In genomic region chr8:11512711-11513110, GRCm38 (mm10) we compare ENCODE assay signal across 27 mouse cellular contexts. TPM values are rescaled to one million over a fixed set of nuclear protein-coding genes. Genes with fewer than 3 reads are reported as not detected.
DNase-seq lines count a peak whose midpoint lies in the region; ATAC-seq and TF ChIP-seq lines count a peak whose summit lies in the region.
"Had no signal": no experiment of that assay in that cellular context is flagged by ENCODE, and none has a peak within 500 bp of the region (broad histone marks: within the 10 kb centered on the region; RNA-seq: fewer than 3 reads in every experiment).

No protein-coding gene starts in this region.

- H3K27me3 ChIP-seq in G1E (ENCODE audit: insufficient read depth, low read length), result no peaks in the 10 kb centered on the region
- no peaks in the 10 kb centered on the region for H3K27me3 ChIP-seq in liver, embryonic 12.5 days (replicated peaks)
- no peaks in the 10 kb centered on the region for H3K27me3 ChIP-seq in liver, postnatal 0 days (ENCODE audit: insufficient read depth, low read length)
- H3K27me3 ChIP-seq: forebrain, embryonic 13.5 days; hindbrain, embryonic 12.5 days; intestine, embryonic 15.5 days; limb, embryonic 13.5 days; midbrain, embryonic 15.5 days; neural tube, embryonic 15.5 days; stomach, embryonic 15.5 days had no signal

- DNase-seq in G1E (ENCODE audit: low spot score), result peak; percentile 83
- peak; percentile 74 for DNase-seq in c-Kit-positive CD71-positive TER-119-negative erythroid progenitor cells, embryonic 14.5 days (ENCODE audit: low read depth)
- no peak for DNase-seq in liver, postnatal 0 days
- no peak for DNase-seq in gastrocnemius, postnatal 25 days
- DNase-seq in urinary bladder, postnatal 10 days (ENCODE audit: low spot score), result no peak
- DNase-seq in gastrocnemius, adult 18-20 months (ENCODE audit: low spot score), result no peak
- DNase-seq in heart, adult 8-10 months (ENCODE audit: low spot score), result no peak
- DNase-seq: adrenal gland, postnatal 10 days; cerebellum, adult 2 months; cerebellum, postnatal 25 days; gastrocnemius, adult 2 months; kidney, adult 9 months; kidney, postnatal 25 days; lung, adult 2 months; lung, postnatal 10 days; right cerebral cortex, postnatal 25 days had no signal

- H3K4me2 ChIP-seq in liver, embryonic 12.5 days, result peak overlapping the region; percentile 48
- H3K4me2 ChIP-seq in liver, postnatal 0 days (ENCODE audit: low read depth, low read length), result no peak overlapping the region
- H3K4me2 ChIP-seq: forebrain, embryonic 13.5 days; hindbrain, embryonic 12.5 days; intestine, embryonic 15.5 days; limb, embryonic 13.5 days; midbrain, embryonic 15.5 days; neural tube, embryonic 15.5 days; stomach, embryonic 15.5 days had no signal

- no peaks in the 10 kb centered on the region for H3K9me3 ChIP-seq in G1E (replicated peaks)
- H3K9me3 ChIP-seq in liver, embryonic 12.5 days (replicated peaks), result no peaks in the 10 kb centered on the region
- no peaks in the 10 kb centered on the region for H3K9me3 ChIP-seq in liver, postnatal 0 days (ENCODE audit: low read length)
- H3K9me3 ChIP-seq: forebrain, embryonic 13.5 days; hindbrain, embryonic 12.5 days; intestine, embryonic 15.5 days; limb, embryonic 13.5 days; midbrain, embryonic 10.5 days; midbrain, embryonic 15.5 days; neural tube, embryonic 15.5 days; stomach, embryonic 15.5 days had no signal

- peak overlapping the region; percentile 44 for H3K9ac ChIP-seq in liver, embryonic 12.5 days
- no peak overlapping the region; the same call in none of the 2 replicates for H3K9ac ChIP-seq in liver, postnatal 0 days (replicated peaks)
- H3K9ac ChIP-seq: forebrain, embryonic 13.5 days; hindbrain, embryonic 12.5 days; intestine, embryonic 15.5 days; limb, embryonic 13.5 days; midbrain, embryonic 15.5 days; neural tube, embryonic 15.5 days; stomach, embryonic 15.5 days had no signal

- H3K27ac ChIP-seq in liver, embryonic 12.5 days, result peak overlapping the region; percentile 84
- H3K27ac ChIP-seq in liver, postnatal 0 days (ENCODE audit: low read depth), result no peak overlapping the region
- H3K27ac ChIP-seq: forebrain, embryonic 13.5 days; gastrocnemius, adult 2 months; hindbrain, embryonic 12.5 days; hindbrain, postnatal 0 days; intestine, embryonic 15.5 days; limb, embryonic 13.5 days; macrophage; midbrain, embryonic 10.5 days; midbrain, embryonic 15.5 days; neural tube, embryonic 15.5 days; stomach, embryonic 15.5 days had no signal

- peaks cover 80% of the 10 kb centered on the region for H3K4me1 ChIP-seq in G1E (ENCODE audit: insufficient read depth, low read depth, low read length)
- H3K4me1 ChIP-seq in liver, embryonic 12.5 days, result peaks cover 48% of the 10 kb centered on the region
- H3K4me1 ChIP-seq in liver, postnatal 0 days (ENCODE audit: insufficient read depth), result no peaks in the 10 kb centered on the region
- H3K4me1 ChIP-seq: forebrain, embryonic 13.5 days; hindbrain, embryonic 12.5 days; intestine, embryonic 15.5 days; limb, embryonic 13.5 days; midbrain, embryonic 10.5 days; midbrain, embryonic 15.5 days; neural tube, embryonic 15.5 days; stomach, embryonic 15.5 days had no signal

- no peak for TF ChIP-seq CTCF in G1E (IDR thresholded peaks at IDR 0.05; ENCODE audit: low read depth, low read length)
- 0 out of 2 replicates have a peak, but pooled peaks have one; percentile 14 for TF ChIP-seq CTCF in liver, postnatal 0 days (IDR thresholded peaks at IDR 0.05; ENCODE audit: low read depth)

- peak; percentile 73 for ATAC-seq in G1E (ENCODE audit: extremely low read depth, insufficient number of reproducible peaks, low FRiP score, poor library complexity, severe bottlenecking)
- peak; percentile 88 for ATAC-seq in liver, embryonic 12.5 days
- peak; percentile 78 for ATAC-seq in liver, postnatal 0 days
- ATAC-seq: forebrain, embryonic 13.5 days; hindbrain, postnatal 0 days; intestine, embryonic 15.5 days; midbrain, embryonic 15.5 days had no signal

- 28% methylated on average over 9 of the region's 9 CpGs for WGBS in liver, embryonic 12.5 days (ENCODE audit: insufficient replicate concordance)
- WGBS in liver, postnatal 0 days (ENCODE audit: insufficient replicate concordance), result 44% methylated on average over 9 of the region's 9 CpGs

- no peak for TF ChIP-seq EP300 in liver, postnatal 0 days (IDR thresholded peaks at IDR 0.05; ENCODE audit: low read depth)

- peak overlapping the region; percentile 42; the same call in 1 of the 2 replicates for H3K4me3 ChIP-seq in G1E (ENCODE audit: low read depth, low read length)
- 0 out of 2 replicates have a peak overlapping the region, but pooled peaks have one; percentile 7 for H3K4me3 ChIP-seq in liver, embryonic 12.5 days
- no peak overlapping the region for H3K4me3 ChIP-seq in liver, postnatal 0 days (ENCODE audit: low read depth, low read length)
- H3K4me3 ChIP-seq: forebrain, embryonic 13.5 days; gastrocnemius, adult 2 months; hindbrain, embryonic 12.5 days; intestine, embryonic 15.5 days; limb, embryonic 13.5 days; midbrain, embryonic 10.5 days; midbrain, embryonic 15.5 days; neural tube, embryonic 15.5 days; stomach, embryonic 15.5 days had no signal

- H3K36me3 ChIP-seq in G1E (replicated peaks), result peaks cover 98% of the 10 kb centered on the region
- peaks cover 99% of the 10 kb centered on the region for H3K36me3 ChIP-seq in liver, embryonic 12.5 days
- peaks cover 61% of the 10 kb centered on the region for H3K36me3 ChIP-seq in liver, postnatal 0 days (replicated peaks; ENCODE audit: insufficient read depth, low read length)

RNA-seq across cellular contexts. Expression of gene Naxd, which starts 15.4 kb away (rescaled TPM):
- total RNA-seq in G1E (2014; fragmentation: Nextera tagmentation), result 63.0 and 78.6 TPM in 2 replicates
- total RNA-seq in G1E (2017), result 56.3 and 65.8 TPM in 2 replicates
- polyA plus RNA-seq in G1E (2012), result 38.2 and 46.5 TPM in 2 replicates
- 44.6 and 52.1 TPM in 2 replicates for polyA plus RNA-seq in liver, embryonic 12.5 days (2016; fragmentation: Nextera tagmentation; extraction: Ambion mirVana)
- polyA plus RNA-seq in liver, postnatal 0 days (2015; fragmentation: Nextera tagmentation; extraction: Ambion mirVana), result 46.7 and 47.1 TPM in 2 replicates
- 10 to 100 TPM; 26.3 to 28.9 TPM for total RNA-seq in gastrocnemius, postnatal 25 days (2021)
- 10 to 100 TPM; 25.4 to 26.0 TPM for total RNA-seq in gastrocnemius, adult 18-20 months (2021)
- total RNA-seq in heart, adult 8-10 months (2022), result 10 to 100 TPM; 30.7 to 35.3 (median 32.1) TPM

RNA-seq across cellular contexts. Expression of gene Rab20, which starts 34.2 kb away (rescaled TPM):
- total RNA-seq in G1E (2014; fragmentation: Nextera tagmentation) (not detected in 2 replicates), G1E (2017) (not detected in 2 replicates)
- polyA plus RNA-seq in G1E (2012), result not detected in 2 replicates
- 3.8 and 3.9 TPM in 2 replicates for polyA plus RNA-seq in liver, embryonic 12.5 days (2016; fragmentation: Nextera tagmentation; extraction: Ambion mirVana)
- polyA plus RNA-seq in liver, postnatal 0 days (2015; fragmentation: Nextera tagmentation; extraction: Ambion mirVana), result 10.7 and 11.1 TPM in 2 replicates
- under 1 TPM; 0.51 to 0.90 TPM for total RNA-seq in gastrocnemius, postnatal 25 days (2021)
- 1 to 10 TPM; 2.5 to 4.6 TPM for total RNA-seq in gastrocnemius, adult 18-20 months (2021)
- total RNA-seq in heart, adult 8-10 months (2022), result 10 to 100 TPM; 21.9 to 36.4 (median 28.1) TPM

RNA-seq across cellular contexts. Expression of gene Cars2, which starts 37.9 kb away (rescaled TPM):
- total RNA-seq in G1E (2014; fragmentation: Nextera tagmentation) (25.7 and 31.8 TPM in 2 replicates), G1E (2017) (47.4 and 57.9 TPM in 2 replicates)
- polyA plus RNA-seq in G1E (2012), result 34.7 and 53.4 TPM in 2 replicates
- polyA plus RNA-seq in liver, embryonic 12.5 days (2016; fragmentation: Nextera tagmentation; extraction: Ambion mirVana), result 20.9 and 22.2 TPM in 2 replicates
- 7.2 and 8.4 TPM in 2 replicates for polyA plus RNA-seq in liver, postnatal 0 days (2015; fragmentation: Nextera tagmentation; extraction: Ambion mirVana)
- total RNA-seq in gastrocnemius, postnatal 25 days (2021), result 10 to 100 TPM; 14.7 to 15.0 TPM
- total RNA-seq in gastrocnemius, adult 18-20 months (2021), result 10 to 100 TPM; 13.6 to 15.4 TPM
- 10 to 100 TPM; 50.7 to 55.7 (median 53.7) TPM for total RNA-seq in heart, adult 8-10 months (2022)

RNA-seq across cellular contexts. Expression of gene Ing1, which starts 42.7 kb away (rescaled TPM):
- 29.7 and 32.2 TPM in 2 replicates for total RNA-seq in G1E (2014; fragmentation: Nextera tagmentation)
- 43.6 and 45.2 TPM in 2 replicates for total RNA-seq in G1E (2017)
- 61.5 and 62.6 TPM in 2 replicates for polyA plus RNA-seq in G1E (2012)
- 21.6 and 22.8 TPM in 2 replicates for polyA plus RNA-seq in liver, embryonic 12.5 days (2016; fragmentation: Nextera tagmentation; extraction: Ambion mirVana)
- polyA plus RNA-seq in liver, postnatal 0 days (2015; fragmentation: Nextera tagmentation; extraction: Ambion mirVana), result 12.6 and 14.5 TPM in 2 replicates
- 10 to 100 TPM; 16.7 to 16.9 TPM for total RNA-seq in gastrocnemius, postnatal 25 days (2021)
- 10 to 100 TPM; 11.6 to 14.4 TPM for total RNA-seq in gastrocnemius, adult 18-20 months (2021)
- 10 to 100 TPM; 15.9 to 24.4 (median 19.9) TPM for total RNA-seq in heart, adult 8-10 months (2022)

Comparison
In these comparisons a context has a peak if more than half of its experiments do, and no peak if none do; other contexts are left out.
1. DNase-seq: peak in G1E (single experiment) and c-Kit-positive CD71-positive TER-119-negative erythroid progenitor cells, embryonic 14.5 days (single experiment); none in liver, postnatal 0 days (single experiment), gastrocnemius, postnatal 25 days (single experiment), urinary bladder, postnatal 10 days (single experiment), gastrocnemius, adult 18-20 months (single experiment) and heart, adult 8-10 months (single experiment).
2. RNA of gene Rab20, which starts 34.2 kb away (total RNA-seq): 21.9 to 36.4 TPM in heart, adult 8-10 months; 2.5 to 4.6 TPM in gastrocnemius, adult 18-20 months, 0.51 to 0.90 TPM in gastrocnemius, postnatal 25 days and not detected in G1E; every median in the first group is over 4 times any median in the second.
3. Peak in every context shown above with its lines, with median percentiles within 50 percentile points of each other: ATAC-seq.